Mouse (Mus musculus): Measurements from ENCODE around the gene Cxcl10. TPM values are rescaled to one million over a fixed set of nuclear protein-coding genes. Genes with fewer than 3 reads are reported as not detected.

Gene Cxcl10
- 2.2 and 3.0 TPM in 2 replicates for polyA plus RNA-seq (2012; rRNA removed)

DNA sequence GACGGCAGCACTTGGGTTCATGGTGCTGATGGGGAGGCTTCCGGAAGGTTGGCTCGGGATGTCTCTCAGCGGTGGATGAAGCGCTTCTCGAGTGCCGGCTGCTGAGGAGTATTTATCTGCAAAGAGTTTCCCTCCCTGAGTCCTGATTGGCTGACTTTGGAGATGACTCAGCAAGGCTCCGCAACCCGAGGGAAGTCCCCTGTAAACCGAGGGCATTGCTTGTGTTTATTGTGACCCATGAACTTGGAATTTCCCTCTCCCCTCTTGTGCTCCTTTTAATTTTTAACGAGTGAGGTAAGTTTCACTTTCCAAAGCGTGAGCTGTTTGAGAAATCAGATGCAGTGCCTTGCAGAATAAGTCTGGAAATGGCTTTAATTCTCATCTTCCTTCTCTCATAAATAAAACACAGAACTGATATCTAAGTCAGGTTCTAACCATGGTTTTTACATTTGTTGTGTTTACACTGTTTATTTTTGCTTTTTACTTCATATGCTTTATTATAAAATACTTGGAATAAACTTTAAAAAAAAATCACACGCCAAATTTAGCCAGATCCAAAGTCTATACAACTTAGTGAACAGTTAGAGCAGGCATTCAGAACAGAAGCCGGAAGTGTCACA, at the start of gene Cxcl10:
Gene Cxcl10 (minus strand): TSS at position 96 of the 620 bp plus-strand sequence.
- peak within 1 kb of the TSS; percentile 52 for H3K4me3 ChIP-seq (replicated peaks; ENCODE audit: extremely low read depth, low read depth, low read length)
- WGBS = 6% methylated on average over 14 of the region's 14 CpGs

DNA sequence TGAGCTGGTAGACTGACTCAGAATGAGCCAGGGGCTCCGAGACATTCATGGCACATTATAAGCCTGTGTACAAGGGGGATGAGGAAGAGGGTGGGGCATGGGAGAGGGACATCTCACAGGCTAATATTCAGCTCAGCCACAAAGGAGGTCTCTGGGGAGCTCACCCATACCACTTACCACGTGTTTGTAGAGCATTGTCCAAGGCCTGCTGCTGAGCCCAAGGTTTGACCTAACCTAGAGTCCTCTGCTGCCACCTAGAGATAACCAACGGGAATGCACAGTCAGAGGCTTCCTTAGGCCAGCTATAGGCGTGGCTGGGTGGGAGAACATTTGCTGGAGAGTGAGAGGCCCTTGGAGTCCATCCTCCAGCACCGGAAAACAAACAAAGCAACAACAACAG, 49.5 kb upstream of the Cxcl10 start:
- no peak overlapping the region for H3K4me3 ChIP-seq (replicated peaks; ENCODE audit: extremely low read depth, low read depth, low read length)
- TF ChIP-seq POLR2A (IDR thresholded peaks at IDR 0.05; ENCODE audit: borderline replicate concordance, extremely low read depth, low read depth, low read length) (no peak), CTCF (IDR thresholded peaks at IDR 0.05; ENCODE audit: insufficient read depth, low read length) (peak; percentile 87)
- DNase-seq = peak; percentile 64
- 22% methylated on average over 5 of the region's 5 CpGs for WGBS
- H3K4me1 ChIP-seq (ENCODE audit: control insufficient read depth, insufficient read depth, low read length) = no peaks in the 10 kb centered on the region

More for the DNA sequence above, at the start of gene Cxcl10:
- peaks cover 10% of the 10 kb centered on the region for H3K4me1 ChIP-seq (ENCODE audit: control insufficient read depth, insufficient read depth, low read length)
- DNase-seq = peak; percentile 27
- TF ChIP-seq CTCF (IDR thresholded peaks at IDR 0.05; ENCODE audit: insufficient read depth, low read length) (no peak), POLR2A (IDR thresholded peaks at IDR 0.05; ENCODE audit: borderline replicate concordance, extremely low read depth, low read depth, low read length) (no peak)

DNA sequence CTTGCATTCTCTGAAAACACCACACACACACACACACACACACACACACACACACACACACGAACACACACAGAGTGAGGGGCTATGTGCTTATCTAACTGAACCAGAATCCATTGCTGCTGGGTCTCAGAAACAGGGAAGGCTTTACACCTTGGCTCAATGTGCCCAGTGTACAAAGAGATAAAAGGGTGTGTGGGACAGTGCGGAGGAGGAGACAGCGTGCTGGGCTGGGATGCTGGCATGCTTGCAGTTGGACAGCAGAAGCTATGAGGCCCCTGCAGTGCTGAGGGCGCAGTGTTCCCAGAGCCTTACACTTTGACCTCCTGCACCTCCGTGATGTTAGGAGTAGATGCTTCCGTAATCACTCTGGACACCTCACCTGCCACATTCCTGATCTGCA, 47.8 kb upstream of the Cxcl10 start:
- 81% methylated on average over 6 of the region's 6 CpGs for WGBS
- no peak for TF ChIP-seq POLR2A (IDR thresholded peaks at IDR 0.05; ENCODE audit: borderline replicate concordance, extremely low read depth, low read depth, low read length)
- TF ChIP-seq CTCF (IDR thresholded peaks at IDR 0.05; ENCODE audit: insufficient read depth, low read length) = no peak
- Histone ChIP-seq H3K4me3 (replicated peaks; ENCODE audit: extremely low read depth, low read depth, low read length) (no peak overlapping the region), H3K4me1 (ENCODE audit: control insufficient read depth, insufficient read depth, low read length) (no peaks in the 10 kb centered on the region)
- no peak for DNase-seq

DNA sequence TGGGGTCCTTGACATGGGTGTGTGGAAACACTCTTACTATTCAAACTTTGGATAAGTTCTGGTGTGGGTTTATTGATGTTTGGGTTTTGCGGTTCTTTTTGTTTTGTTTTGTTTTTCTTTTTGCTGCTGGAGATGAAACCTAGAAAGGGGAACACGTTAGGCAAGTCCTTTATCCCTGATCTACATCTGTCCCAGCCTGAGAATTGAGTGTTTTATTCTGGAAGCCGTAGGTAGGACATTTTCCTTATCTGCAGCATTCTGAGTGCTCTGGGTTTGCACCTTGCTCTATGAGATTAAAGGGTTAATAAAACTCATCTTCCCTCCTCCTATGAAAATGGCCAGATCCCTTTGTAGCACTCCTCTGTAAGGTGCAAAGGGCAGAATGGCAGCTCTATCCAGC, 47.1 kb upstream of the Cxcl10 start:
- no peak overlapping the region for H3K4me3 ChIP-seq (replicated peaks; ENCODE audit: extremely low read depth, low read depth, low read length)
- TF ChIP-seq CTCF (IDR thresholded peaks at IDR 0.05; ENCODE audit: insufficient read depth, low read length) (no peak), POLR2A (IDR thresholded peaks at IDR 0.05; ENCODE audit: borderline replicate concordance, extremely low read depth, low read depth, low read length) (no peak)
- no peak for DNase-seq
- 79% methylated on average over 3 of the region's 3 CpGs for WGBS
- H3K4me1 ChIP-seq (ENCODE audit: control insufficient read depth, insufficient read depth, low read length) = no peaks in the 10 kb centered on the region

DNA sequence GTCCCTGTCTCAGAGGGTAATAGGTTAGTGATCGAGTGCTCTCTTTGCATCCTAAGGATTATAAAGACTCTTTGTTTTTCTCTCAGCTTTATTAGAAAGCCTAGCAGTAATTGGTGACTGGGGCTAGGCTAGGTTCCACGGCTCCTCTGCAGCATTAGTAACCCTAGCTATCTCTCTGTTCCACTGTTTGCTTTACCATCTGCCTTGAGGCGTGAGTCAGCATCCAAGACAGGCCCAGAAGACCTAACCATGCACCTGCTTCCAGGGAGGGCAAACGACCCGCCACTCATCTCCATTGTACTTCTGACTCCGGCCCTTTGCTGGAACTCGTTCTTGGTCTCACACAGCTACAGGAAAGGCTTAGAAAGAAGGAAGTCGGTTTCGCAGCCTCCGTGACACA, 45.2 kb upstream of the Cxcl10 start:
- Histone ChIP-seq H3K4me1 (ENCODE audit: control insufficient read depth, insufficient read depth, low read length) (no peaks in the 10 kb centered on the region), H3K4me3 (replicated peaks; ENCODE audit: extremely low read depth, low read depth, low read length) (no peak overlapping the region)
- WGBS = 39% methylated on average over 10 of the region's 10 CpGs
- DNase-seq = no peak
- no peak for TF ChIP-seq POLR2A (IDR thresholded peaks at IDR 0.05; ENCODE audit: borderline replicate concordance, extremely low read depth, low read depth, low read length)
- TF ChIP-seq CTCF (IDR thresholded peaks at IDR 0.05; ENCODE audit: insufficient read depth, low read length) = no peak

DNA sequence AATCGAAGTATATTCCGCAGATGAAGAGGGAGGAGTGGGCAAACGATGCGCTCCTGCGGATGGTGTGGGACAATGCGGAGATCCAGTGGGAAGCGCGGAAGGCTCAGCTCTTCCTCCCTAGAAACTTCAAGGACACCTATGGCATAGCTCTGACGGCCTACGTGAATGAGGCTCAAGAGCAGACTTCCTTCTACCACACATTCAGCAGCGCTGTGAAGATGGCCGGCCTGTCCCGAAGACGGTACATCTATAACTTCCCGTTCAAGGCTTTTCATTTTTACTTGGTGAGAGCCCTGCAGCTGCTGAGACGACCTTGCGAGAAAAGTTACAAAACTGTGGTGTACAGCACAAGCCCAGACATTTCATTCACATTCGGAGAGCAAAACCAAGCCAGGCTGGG, 43.9 kb upstream of the Cxcl10 start:
- 46% methylated on average over 18 of the region's 18 CpGs for WGBS
- no peak for DNase-seq
- H3K4me1 ChIP-seq (ENCODE audit: control insufficient read depth, insufficient read depth, low read length) = no peaks in the 10 kb centered on the region
- TF ChIP-seq CTCF (IDR thresholded peaks at IDR 0.05; ENCODE audit: insufficient read depth, low read length) (no peak), POLR2A (IDR thresholded peaks at IDR 0.05; ENCODE audit: borderline replicate concordance, extremely low read depth, low read depth, low read length) (no peak)
- no peak overlapping the region for H3K4me3 ChIP-seq (replicated peaks; ENCODE audit: extremely low read depth, low read depth, low read length)

DNA sequence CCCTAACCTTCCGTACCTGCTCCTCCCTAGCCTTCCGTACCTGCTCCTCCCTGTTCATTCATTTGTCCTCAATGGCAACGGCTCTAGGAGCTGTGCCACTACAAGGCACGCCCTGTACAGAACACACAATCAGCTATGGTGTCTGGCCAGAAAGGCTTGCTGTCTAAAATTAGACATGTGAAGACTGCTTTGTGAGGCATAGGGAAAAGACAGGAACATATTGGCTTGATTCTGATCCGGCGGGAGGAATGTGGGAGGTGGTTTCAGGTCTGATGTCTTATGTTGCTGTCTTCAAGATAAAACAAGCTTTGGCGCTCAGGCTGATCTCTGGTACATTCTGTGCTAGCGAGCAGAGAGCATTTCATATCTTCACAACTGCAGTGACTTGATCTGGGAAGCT, 41.9 kb upstream of the Cxcl10 start:
- no peak overlapping the region for H3K4me3 ChIP-seq (replicated peaks; ENCODE audit: extremely low read depth, low read depth, low read length)

DNA sequence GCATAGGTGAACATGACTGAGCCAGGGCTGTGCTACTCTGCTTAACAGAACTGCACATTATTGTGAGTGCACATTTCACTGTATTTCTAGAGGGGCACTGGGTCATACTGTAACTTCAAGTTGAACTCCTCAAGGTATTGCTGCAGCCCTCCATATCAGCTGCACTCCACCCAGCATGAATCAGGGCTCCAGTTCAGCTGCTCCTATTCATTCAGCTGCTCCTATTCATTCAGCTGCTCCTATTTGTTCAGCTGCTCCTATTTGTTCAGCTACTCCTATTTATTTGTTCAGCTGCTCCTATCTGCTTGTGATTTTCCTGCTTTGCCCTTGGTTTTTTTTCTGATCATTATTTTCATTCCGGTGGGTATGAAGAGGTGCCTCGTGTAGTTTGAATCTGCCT, 41.3 kb upstream of the Cxcl10 start:
- DNase-seq = no peak
- 51% methylated on average over 2 of the region's 2 CpGs for WGBS
- Histone ChIP-seq H3K4me1 (ENCODE audit: control insufficient read depth, insufficient read depth, low read length) (peaks cover 3% of the 10 kb centered on the region; the same call in 1 of the 2 replicates), H3K4me3 (replicated peaks; ENCODE audit: extremely low read depth, low read depth, low read length) (no peak overlapping the region)
- TF ChIP-seq POLR2A (IDR thresholded peaks at IDR 0.05; ENCODE audit: borderline replicate concordance, extremely low read depth, low read depth, low read length) (no peak), CTCF (IDR thresholded peaks at IDR 0.05; ENCODE audit: insufficient read depth, low read length) (no peak)

More for the DNA sequence above, 41.9 kb upstream of the Cxcl10 start:
- WGBS = 54% methylated on average over 8 of the region's 8 CpGs
- no peak for DNase-seq
- TF ChIP-seq POLR2A (IDR thresholded peaks at IDR 0.05; ENCODE audit: borderline replicate concordance, extremely low read depth, low read depth, low read length) (no peak), CTCF (IDR thresholded peaks at IDR 0.05; ENCODE audit: insufficient read depth, low read length) (no peak)
- H3K4me1 ChIP-seq (ENCODE audit: control insufficient read depth, insufficient read depth, low read length) = peaks cover 3% of the 10 kb centered on the region; the same call in 1 of the 2 replicates

DNA sequence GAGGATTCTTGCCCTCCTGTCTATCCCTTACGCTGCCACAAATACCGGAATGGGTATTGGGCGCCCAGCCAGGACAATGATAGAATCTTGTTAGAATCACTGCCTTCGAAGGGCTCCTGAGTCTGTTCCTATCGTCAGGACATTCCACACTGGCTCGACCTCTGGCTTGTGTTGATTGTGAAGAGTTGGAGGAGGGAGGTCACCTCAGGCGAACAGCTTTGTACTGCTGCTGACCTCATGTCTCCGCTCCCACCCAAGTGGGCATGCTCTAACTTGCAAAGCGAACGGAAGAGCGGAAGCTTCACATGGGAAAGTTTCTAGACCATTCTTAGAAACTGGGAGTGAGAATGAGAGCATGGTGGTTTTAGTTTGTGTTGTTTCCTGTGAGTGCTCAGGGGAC, 38.7 kb upstream of the Cxcl10 start:
- Histone ChIP-seq H3K4me1 (ENCODE audit: control insufficient read depth, insufficient read depth, low read length) (peaks cover 3% of the 10 kb centered on the region; the same call in 1 of the 2 replicates), H3K4me3 (replicated peaks; ENCODE audit: extremely low read depth, low read depth, low read length) (no peak overlapping the region)
- WGBS = 41% methylated on average over 11 of the region's 11 CpGs
- TF ChIP-seq CTCF (IDR thresholded peaks at IDR 0.05; ENCODE audit: insufficient read depth, low read length) = no peak
- peak; percentile 11; the same call in 1 of the 2 replicates for TF ChIP-seq POLR2A (IDR thresholded peaks at IDR 0.05; ENCODE audit: borderline replicate concordance, extremely low read depth, low read depth, low read length)
- DNase-seq = no peak

DNA sequence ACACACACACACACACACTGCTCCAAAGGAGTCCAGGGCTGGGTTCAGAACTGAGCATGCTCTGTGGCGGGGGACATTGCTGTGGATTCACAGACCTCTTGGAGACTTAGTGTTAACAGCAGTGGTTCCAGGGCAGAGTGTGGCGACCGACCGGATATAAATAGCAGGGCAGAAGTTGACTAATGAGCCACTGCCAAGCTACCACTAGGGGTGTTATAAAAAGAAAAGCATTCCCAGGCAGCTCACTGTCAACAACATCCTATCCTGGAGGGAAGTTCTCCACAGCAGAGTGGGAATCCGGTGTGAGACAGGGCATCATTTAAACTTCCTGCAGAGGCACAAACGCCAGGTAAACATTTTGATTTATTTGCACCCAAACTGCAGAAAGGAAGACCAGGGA, 38.0 kb upstream of the Cxcl10 start:
- 13% methylated on average over 6 of the region's 6 CpGs for WGBS
- no peak for DNase-seq
- Histone ChIP-seq H3K4me3 (replicated peaks; ENCODE audit: extremely low read depth, low read depth, low read length) (no peak overlapping the region), H3K4me1 (ENCODE audit: control insufficient read depth, insufficient read depth, low read length) (peaks cover 3% of the 10 kb centered on the region; the same call in 1 of the 2 replicates)
- TF ChIP-seq POLR2A (IDR thresholded peaks at IDR 0.05; ENCODE audit: borderline replicate concordance, extremely low read depth, low read depth, low read length) = no peak
